Mouse (Mus musculus): Measurements from ENCODE around the gene Gng2.

The Gng2 gene

DNA sequence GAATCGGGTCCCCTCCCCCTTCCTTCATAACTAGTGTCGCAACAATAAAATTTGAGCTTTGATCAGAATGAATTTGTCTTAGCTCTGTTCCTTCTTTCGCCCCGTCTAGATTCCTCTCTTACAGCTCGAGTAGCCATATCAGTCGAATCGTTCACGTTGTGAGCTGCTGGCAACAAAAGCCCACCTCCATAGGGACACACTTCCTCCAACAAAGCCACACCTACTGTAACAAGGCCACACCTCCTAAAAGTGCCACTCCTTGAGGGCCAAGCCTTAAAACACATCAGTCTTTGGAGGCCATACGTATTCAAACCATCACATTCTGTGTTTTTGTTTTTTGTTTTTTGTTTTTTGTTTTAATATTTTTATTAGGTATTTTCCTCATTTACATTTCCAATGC, 112.3 kb downstream of the Gng2 start:
- in situ Hi-C loops (cut with MseI, MboI): loop anchor here in 1 of 2 experiments (25.0 kb wide), 1 partner anchor 397 kb away; the partner anchor contains the start of gene Kcnk16

DNA sequence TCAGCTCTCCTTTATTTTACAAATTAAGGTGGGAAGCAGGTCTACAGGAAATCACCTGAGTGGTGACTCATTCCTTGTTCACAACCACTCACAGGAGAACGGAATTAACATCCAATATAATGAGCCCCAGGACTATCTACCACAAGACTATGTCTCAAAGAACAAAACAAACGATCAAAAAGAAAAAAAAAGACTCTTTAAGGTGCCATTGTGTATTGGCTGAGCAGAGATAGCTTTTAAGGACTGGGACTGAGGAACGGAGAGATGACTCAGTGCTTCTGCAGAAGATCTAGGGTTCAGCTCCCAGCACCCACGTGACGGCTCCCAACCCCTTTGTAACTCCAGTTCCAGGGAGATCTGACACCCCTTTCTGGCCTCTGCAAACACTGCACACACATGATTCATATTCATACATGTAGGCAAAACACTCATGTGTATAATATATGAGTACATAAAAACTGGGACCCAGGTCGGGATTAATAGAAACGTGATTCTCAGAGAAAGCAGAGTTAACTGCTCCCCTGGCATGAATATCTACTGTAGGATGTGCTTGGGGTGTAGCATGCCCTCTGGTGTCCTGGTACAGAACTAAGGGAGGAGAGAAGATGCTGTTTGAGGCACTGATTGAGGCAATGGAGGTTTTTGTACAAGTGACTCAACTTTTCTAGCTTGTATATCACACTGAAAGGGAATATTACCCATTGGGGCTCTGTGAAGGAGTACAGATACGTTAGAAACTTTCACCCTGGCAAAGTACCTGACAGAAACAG, 115.9 kb downstream of the Gng2 start:
- in situ Hi-C loops (cut with MseI, MboI): loop anchor here in 1 of 2 experiments (25.0 kb wide), 1 partner anchor 401 kb away; the partner anchor contains the start of gene Kcnk16

DNA sequence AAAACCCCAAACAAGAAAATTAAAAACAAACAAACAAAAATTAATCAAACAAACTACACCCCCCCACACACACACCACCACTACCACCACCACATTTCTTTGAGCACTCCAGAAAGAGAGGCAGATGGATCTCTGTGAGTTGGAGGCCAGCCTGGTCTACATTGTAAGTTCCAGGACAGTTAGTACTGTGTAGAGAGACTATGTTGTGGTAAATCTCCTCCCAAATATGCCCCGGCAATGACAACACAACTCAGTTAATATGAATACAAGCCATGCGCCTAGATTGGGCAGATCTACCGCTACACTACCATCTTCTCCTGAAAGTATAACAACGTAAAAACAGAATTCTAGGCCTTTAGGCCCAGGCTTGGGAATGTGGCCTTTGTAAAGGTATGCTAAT, 117.1 kb downstream of the Gng2 start:
- in situ Hi-C loops (cut with MseI, MboI): loop anchor here in 1 of 2 experiments (25.0 kb wide), 1 partner anchor 402 kb away; the partner anchor contains the start of gene Kcnk16

DNA sequence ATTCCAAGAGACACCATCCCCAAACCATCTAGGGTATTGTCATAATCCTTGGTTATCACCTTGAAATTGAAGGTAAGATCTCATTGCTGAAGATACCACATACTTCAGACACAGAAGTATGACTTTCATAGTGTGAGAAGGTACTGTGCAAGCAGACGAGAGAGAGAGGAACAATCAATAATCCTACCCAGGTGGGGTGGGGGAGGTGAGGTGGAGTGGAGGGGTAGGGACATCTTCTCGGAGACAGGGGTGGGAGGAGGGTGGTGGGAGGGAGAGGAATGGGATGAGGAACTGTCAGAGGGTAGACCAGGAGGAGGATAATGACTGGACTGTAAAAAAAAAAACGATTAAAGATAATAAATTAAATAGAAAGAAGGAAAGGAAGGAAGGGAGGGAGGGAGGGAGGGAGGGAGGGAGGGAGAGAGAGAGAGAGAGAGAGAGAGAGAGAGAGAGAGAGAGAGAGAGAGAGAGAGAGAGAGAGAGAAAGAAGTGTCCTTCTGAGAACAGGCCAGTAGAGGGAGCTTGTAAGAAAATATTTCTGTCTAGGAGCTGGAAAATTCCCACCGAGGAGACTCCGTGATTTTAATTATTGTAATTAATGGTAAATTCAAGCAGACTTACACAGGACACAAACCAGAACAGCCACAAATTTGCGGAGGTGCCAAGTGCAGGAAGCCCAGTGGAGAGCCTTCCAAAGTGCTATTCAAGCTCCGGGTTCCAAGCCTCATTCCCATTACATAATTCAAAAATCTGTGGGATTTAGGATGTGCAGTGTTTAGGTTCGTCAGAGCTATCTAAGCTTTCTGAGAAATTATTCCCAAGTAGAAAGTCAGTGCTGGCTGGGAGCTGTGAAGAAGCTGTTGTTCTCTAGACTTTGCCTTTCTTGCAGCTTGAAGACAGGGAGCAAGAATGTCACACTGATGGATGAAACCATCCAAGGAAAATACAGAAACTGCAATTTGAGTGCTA, 118.3 kb downstream of the Gng2 start:
- in situ Hi-C loops (cut with MseI, MboI): loop anchor here in 1 of 2 experiments (25.0 kb wide), 1 partner anchor 403 kb away; the partner anchor contains the start of gene Kcnk16

DNA sequence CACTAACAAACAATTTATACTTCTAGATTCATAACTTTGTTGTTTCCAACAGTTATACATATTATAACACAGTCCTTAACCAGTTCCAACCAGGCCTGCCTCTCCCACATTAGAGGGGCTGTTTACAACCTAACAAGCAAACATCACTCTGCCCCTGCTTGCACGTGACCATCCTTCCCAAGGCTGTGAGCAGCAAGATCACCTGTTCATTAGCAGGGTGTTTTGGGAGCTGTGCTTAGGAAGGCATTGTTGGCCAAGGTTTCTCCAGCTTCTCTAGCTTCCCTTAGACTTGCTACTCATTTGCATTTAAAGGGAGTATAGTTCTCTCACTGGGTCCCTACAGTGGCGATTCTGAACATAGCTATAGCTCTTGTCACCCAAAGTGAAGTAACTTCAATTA, 119.1 kb downstream of the Gng2 start:
- in situ Hi-C loops (cut with MseI, MboI): loop anchor here in 1 of 2 experiments (25.0 kb wide), 1 partner anchor 404 kb away; the partner anchor contains the start of gene Kcnk16

DNA sequence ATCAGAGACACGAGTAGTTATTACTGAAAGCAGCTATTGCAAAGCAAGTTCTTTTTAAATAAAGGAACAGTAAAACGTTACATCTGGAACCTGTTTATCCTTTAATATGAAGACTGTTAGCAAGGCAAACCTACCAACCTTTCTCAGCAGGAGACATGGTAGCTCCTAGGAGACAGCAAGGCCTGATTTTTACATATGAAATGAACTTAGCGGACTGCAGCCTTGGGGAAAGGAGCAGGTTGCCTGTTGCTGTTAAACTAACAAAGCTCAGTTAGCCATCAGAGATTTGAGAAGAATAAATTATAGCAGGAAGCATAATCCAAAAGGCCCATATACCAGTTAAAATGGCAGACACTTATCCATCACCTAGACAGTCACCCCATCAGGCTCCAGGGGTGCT, 124.0 kb downstream of the Gng2 start:
- in situ Hi-C loops (cut with MseI, MboI): loop anchor here in 1 of 2 experiments (25.0 kb wide), 1 partner anchor 409 kb away; the partner anchor contains the start of gene Kcnk16

DNA sequence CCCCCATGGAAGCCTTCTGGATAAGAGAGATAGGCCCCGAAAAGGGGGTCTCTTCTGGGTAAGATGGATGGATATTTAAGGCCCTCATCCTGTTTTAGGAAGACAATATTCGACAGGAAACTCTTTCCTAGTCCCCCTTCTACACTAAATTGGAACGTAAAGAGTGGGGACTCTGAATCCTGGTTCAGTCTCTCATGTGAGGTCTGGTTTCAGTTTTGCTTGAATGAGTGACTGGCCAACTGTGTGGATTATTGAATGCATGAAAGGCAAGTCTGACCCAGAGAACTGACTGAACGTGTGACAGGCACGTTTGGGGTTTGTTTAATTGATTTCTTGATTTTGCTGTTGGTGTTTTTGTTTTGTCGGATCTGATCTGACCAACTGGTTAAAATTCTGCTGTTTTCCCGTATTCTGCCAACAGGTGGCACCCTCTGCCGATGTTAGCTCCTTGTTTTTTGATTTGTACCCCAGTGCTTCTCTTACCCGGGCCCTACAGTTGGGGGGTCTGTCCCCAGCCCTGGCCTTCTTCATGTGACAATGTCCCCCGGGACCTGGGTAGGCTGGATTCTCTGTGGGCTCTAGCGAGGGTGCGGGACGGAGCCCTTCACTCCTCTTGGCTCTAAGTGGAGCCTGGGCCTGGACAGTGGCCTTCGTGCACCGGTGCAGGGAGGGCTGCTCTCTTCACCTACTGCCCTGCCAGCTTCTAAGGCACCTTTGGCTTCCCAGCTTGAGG, 137.7 kb downstream of the Gng2 start:
- in situ Hi-C loops (cut with MseI, MboI): loop anchor here (5.0 kb wide), 1 partner anchor 228 kb away; no protein-coding TSS in a partner anchor

DNA sequence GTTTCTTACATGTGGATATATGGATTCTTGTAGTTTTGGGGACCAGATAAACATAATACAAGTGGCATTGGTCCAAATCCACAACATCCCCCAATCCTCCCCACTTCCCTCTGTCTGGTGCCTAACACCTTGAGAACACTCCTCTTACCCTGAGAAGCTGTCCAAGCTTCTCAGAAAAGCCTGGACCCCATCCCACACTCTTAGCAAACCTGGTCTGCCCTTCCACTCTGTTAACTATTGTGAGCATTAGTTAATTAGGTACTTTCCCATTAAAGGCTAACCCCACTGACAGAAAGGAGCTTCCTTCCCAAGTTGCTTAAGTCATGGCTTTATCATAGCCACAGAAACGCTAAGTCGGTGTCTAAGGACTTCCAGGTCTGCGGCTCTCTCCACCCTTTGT, 141.1 kb downstream of the Gng2 start:
- in situ Hi-C loops (cut with MseI, MboI): loop anchor here in 1 of 2 experiments (5.0 kb wide), 1 partner anchor 231 kb away; no protein-coding TSS in a partner anchor

DNA sequence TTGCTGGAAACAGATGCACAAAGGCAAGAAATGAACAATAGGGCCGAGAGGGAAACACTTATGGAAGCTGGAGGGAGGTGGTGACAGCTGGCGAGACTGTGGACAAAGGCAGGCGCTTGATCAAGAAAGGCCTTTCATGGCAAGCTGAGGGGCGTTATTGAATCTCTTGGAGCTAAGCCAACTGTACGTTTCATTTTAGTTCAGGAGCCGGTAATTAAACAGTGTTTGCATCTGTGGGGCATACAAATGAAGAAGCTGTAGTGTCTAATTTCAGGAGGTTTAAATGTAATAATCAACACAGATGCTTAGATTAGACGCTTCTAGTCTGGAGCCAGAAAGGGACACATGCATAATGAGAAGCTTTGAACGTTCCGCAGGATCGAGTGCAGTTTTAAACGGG, 151.9 kb downstream of the Gng2 start:
- in situ Hi-C loops (cut with MseI, MboI): no loop called here

DNA sequence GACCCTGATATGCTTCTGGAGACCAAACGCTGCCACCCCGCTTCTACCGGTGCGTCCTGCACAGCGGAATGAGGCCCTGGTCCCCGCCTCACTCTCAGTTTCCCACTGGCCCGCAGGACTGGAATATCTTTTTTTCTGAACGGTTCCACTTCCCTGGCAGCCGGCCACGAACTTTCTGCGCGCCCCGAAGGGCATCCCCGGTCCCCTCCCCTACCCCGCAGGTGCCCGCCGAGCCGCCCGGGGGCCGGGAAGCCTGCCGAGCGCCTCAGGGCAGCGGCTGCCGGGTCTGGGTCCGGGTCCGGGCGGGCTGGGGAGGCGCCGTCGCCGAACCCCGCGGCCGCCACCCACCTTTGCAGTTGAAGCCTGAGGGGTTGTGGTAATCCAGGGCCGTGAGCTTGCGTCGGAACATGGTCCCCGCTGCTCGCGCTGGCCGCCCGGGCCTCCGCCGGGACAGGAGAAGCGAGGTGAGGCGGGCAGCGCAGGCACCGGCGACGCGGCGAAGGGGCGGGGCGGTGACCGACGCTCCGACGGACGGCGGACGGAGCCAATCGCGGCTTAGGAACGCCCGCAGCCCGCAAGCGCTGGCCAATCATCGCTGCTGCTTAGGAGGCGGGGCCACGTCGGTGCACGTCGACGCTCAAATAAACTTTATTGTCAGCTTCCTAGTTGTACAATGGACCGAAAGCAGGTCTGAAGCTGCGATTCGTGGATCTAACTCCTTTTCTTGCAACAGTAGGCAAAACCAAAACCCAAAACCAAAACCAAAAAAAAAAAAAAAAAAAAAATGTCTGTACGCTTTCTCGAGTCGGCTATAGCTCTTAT, 153.9 kb downstream of the Gng2 start, which contains the start of gene Rtraf:
Gene Rtraf, minus strand, starts transcription at position 504 of the 822 bp plus-strand sequence.
- in situ Hi-C loops (cut with MseI, MboI): no loop called here

Measured in mouse trophoblast stem cell (cell line).